10 mouse cellular contexts compared by ENCODE assay signal in the genomic region with DNA sequence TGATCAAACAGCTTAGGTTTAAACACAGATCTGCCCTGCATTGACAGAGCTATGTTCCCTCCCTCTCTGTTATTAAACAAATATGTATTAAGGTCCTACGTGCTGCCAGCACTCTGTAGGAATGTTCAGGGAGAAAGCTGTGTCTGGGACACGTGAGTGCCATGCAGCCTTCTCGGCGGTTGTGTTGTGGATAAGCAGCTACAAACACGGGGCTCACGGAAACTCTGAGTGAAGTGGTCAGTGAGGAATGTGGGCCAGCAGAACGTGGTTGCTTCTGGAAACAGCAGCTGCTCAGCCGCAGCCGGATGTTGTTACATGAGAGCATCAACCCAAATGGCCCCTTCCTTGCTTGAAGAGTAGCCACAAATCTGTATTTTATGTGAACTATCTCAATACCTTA.
DNase-seq lines count a peak whose midpoint lies in the region; ATAC-seq lines count a peak whose summit lies in the region.
"Had no signal": no experiment of that assay in that cellular context is flagged by ENCODE, and none has a peak within 500 bp of the region (broad histone marks: within the 10 kb centered on the region; RNA-seq: fewer than 3 reads in every experiment).

No protein-coding gene starts in this region.

- WGBS in forebrain, embryonic 10.5 days: 85% methylated on average over 9 of the region's 9 CpGs
- WGBS in forebrain, embryonic 13.5 days: 87% methylated on average over 9 of the region's 9 CpGs
- WGBS in hindbrain, embryonic 10.5 days: 78% methylated on average over 9 of the region's 9 CpGs

- H3K4me2 ChIP-seq in forebrain, embryonic 13.5 days: no peak overlapping the region
- H3K4me2 ChIP-seq: midbrain, embryonic 13.5 days had no signal

- H3K27ac ChIP-seq in forebrain, embryonic 10.5 days: 0 out of 2 replicates have a peak overlapping the region, but pooled peaks have one; percentile 44
- H3K27ac ChIP-seq in forebrain, embryonic 13.5 days: no peak overlapping the region
- no peak overlapping the region for H3K27ac ChIP-seq in hindbrain, embryonic 10.5 days
- H3K27ac ChIP-seq: heart, adult 2 months; midbrain, embryonic 13.5 days had no signal

- H3K27me3 ChIP-seq in forebrain, embryonic 10.5 days (ENCODE audit: poor library complexity, severe bottlenecking): no peaks in the 10 kb centered on the region
- no peaks in the 10 kb centered on the region for H3K27me3 ChIP-seq in forebrain, embryonic 13.5 days
- H3K27me3 ChIP-seq in hindbrain, embryonic 10.5 days (ENCODE audit: insufficient read depth, poor library complexity, severe bottlenecking): no peaks in the 10 kb centered on the region
- H3K27me3 ChIP-seq: midbrain, embryonic 13.5 days had no signal

- H3K36me3 ChIP-seq in forebrain, embryonic 10.5 days (replicated peaks): no peaks in the 10 kb centered on the region
- no peaks in the 10 kb centered on the region for H3K36me3 ChIP-seq in forebrain, embryonic 13.5 days (ENCODE audit: poor library complexity, severe bottlenecking)
- no peaks in the 10 kb centered on the region for H3K36me3 ChIP-seq in hindbrain, embryonic 10.5 days
- H3K36me3 ChIP-seq: midbrain, embryonic 13.5 days had no signal

- DNase-seq in forebrain, embryonic 10.5 days (ENCODE audit: extremely low spot score, low spot score): no peak
- DNase-seq in forelimb bud, embryonic 11.5 days (ENCODE audit: low read depth, low spot score): peak; percentile 12
- peak; percentile 3 to 48 for DNase-seq in kidney, postnatal 25 days
- peak; percentile 34 to 53 for DNase-seq in natural killer cell, adult 2 months (ENCODE audit: low spot score in 2 of 2)
- no peak for DNase-seq in hindbrain, embryonic 10.5 days (ENCODE audit: low spot score)
- DNase-seq in layer of hippocampus, adult 8-10 months (ENCODE audit: low spot score in 2 of 2): no peak
- DNase-seq in c-Kit-positive CD71-positive TER-119-positive erythroid progenitor cells, embryonic 14.5 days (ENCODE audit: low spot score): no peak

- peaks cover 6% of the 10 kb centered on the region; the same call in 1 of the 2 replicates for H3K4me1 ChIP-seq in forebrain, embryonic 10.5 days
- no peaks in the 10 kb centered on the region for H3K4me1 ChIP-seq in forebrain, embryonic 13.5 days
- peaks cover 10% of the 10 kb centered on the region; the same call in 1 of the 2 replicates for H3K4me1 ChIP-seq in hindbrain, embryonic 10.5 days (replicated peaks)

- no peak overlapping the region for H3K4me3 ChIP-seq in forebrain, embryonic 10.5 days
- no peak overlapping the region for H3K4me3 ChIP-seq in forebrain, embryonic 13.5 days
- no peak overlapping the region for H3K4me3 ChIP-seq in hindbrain, embryonic 10.5 days
- H3K4me3 ChIP-seq: heart, adult 2 months; midbrain, embryonic 13.5 days had no signal

- no peak for ATAC-seq in forebrain, embryonic 13.5 days
- ATAC-seq: midbrain, embryonic 13.5 days had no signal

- no peak overlapping the region for H3K9ac ChIP-seq in forebrain, embryonic 13.5 days
- H3K9ac ChIP-seq: midbrain, embryonic 13.5 days had no signal

- H3K9me3 ChIP-seq in forebrain, embryonic 10.5 days: no peaks in the 10 kb centered on the region
- H3K9me3 ChIP-seq in forebrain, embryonic 13.5 days (replicated peaks): no peaks in the 10 kb centered on the region
- H3K9me3 ChIP-seq in hindbrain, embryonic 10.5 days: no peaks in the 10 kb centered on the region
- H3K9me3 ChIP-seq: midbrain, embryonic 13.5 days had no signal

Comparison
In these comparisons a context has a peak if more than half of its experiments do, and no peak if none do; other contexts are left out.
1. DNase-seq: peak in forelimb bud, embryonic 11.5 days (single experiment), kidney, postnatal 25 days (2 of 2) and natural killer cell, adult 2 months (2 of 2); none in forebrain, embryonic 10.5 days (single experiment), hindbrain, embryonic 10.5 days (single experiment), layer of hippocampus, adult 8-10 months (0 of 2) and c-Kit-positive CD71-positive TER-119-positive erythroid progenitor cells, embryonic 14.5 days (single experiment).